Mouse (Mus musculus): ENCODE measurements around the gene Dll4. TPM values are rescaled to one million over a fixed set of nuclear protein-coding genes. Genes with fewer than 3 reads are reported as not detected.

Gene Dll4
- total RNA-seq, 2 experiments from 2014 or later: 16.7 to 22.5 TPM

GRCm38 (mm10) chr2:119329123-119329817, 3.7 kb downstream of the Dll4 start:
- DNase-seq (ENCODE audit: low spot score): no peak
- intact Hi-C loops (cut with DNase I): no loop called here

- intact Hi-C loops (cut with DNase I): no loop called here
- DNase-seq (ENCODE audit: low spot score): no peak
These were observed 5.2 kb downstream of the Dll4 start for GRCm38 (mm10) chr2:119330795-119331194.

DNA sequence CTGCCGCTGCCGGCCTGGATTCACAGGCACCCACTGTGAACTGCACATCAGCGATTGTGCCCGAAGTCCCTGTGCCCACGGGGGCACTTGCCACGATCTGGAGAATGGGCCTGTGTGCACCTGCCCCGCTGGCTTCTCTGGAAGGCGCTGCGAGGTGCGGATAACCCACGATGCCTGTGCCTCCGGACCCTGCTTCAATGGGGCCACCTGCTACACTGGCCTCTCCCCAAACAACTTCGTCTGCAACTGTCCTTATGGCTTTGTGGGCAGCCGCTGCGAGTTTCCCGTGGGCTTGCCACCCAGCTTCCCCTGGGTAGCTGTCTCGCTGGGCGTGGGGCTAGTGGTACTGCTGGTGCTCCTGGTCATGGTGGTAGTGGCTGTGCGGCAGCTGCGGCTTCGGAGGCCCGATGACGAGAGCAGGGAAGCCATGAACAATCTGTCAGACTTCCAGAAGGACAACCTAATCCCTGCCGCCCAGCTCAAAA, 6.6 kb downstream of the Dll4 start:
- DNase-seq (ENCODE audit: low spot score): no peak
- intact Hi-C loops (cut with DNase I): no loop called here

- intact Hi-C loops (cut with DNase I): no loop called here
- DNase-seq (ENCODE audit: low spot score): no peak
These were observed 8.6 kb downstream of the Dll4 start for GRCm38 (mm10) chr2:119334135-119334534.

DNA sequence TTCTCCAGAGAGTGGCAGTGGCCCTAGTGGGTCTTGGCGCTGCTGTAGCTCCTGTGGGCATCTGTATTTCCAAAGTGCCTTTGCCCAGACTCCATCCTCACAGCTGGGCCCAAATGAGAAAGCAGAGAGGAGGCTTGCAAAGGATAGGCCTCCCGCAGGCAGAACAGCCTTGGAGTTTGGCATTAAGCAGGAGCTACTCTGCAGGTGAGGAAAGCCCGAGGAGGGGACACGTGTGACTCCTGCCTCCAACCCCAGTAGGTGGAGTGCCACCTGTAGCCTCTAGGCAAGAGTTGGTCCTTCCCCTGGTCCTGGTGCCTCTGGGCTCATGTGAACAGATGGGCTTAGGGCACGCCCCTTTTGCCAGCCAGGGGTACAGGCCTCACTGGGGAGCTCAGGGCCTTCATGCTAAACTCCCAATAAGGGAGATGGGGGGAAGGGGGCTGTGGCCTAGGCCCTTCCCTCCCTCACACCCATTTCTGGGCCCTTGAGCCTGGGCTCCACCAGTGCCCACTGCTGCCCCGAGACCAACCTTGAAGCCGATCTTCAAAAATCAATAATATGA, 9.5 kb downstream of the Dll4 start:
- intact Hi-C loops (cut with DNase I): no loop called here
- DNase-seq (ENCODE audit: low spot score): no peak

- intact Hi-C loops (cut with DNase I): no loop called here
- DNase-seq (ENCODE audit: low spot score): no peak
These were observed 10.0 kb downstream of the Dll4 start for GRCm38 (mm10) chr2:119335535-119335934.

DNA sequence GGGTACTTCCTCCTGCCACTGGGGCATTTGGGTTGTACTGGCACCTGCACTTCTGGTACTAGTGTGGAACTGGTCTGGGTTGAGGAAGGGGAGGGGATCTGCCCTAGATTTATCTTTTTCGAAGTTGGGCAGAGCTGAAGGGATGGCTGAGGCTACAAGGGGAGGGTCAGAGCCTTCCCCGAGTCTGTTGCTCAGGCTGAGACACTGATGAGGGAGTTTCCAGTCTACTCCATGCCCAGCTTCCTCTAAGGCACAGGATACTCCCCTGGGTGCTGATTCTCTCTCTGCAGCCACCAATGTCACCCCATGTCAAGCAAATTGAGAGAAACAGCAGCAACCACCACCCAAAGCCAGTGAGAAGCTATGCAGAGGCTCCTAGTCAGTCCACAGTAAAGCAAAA, 10.4 kb downstream of the Dll4 start:
- intact Hi-C loops (cut with DNase I): no loop called here
- DNase-seq (ENCODE audit: low spot score): no peak

GRCm38 (mm10) chr2:119336470-119336869, 10.9 kb downstream of the Dll4 start:
- intact Hi-C loops (cut with DNase I): no loop called here
- DNase-seq (ENCODE audit: low spot score): no peak

GRCm38 (mm10) chr2:119337425-119338265, 12.1 kb downstream of the Dll4 start:
- intact Hi-C loops (cut with DNase I): loop anchor here (1.0 to 2.0 kb wide), 2 partner anchors 37 to 75 kb away; no protein-coding TSS in a partner anchor

GRCm38 (mm10) chr2:119344537-119345138, 19.1 kb downstream of the Dll4 start:
- no peak for DNase-seq (ENCODE audit: low spot score)
- intact Hi-C loops (cut with DNase I): no loop called here

More at GRCm38 (mm10) chr2:119337425-119338265, 12.1 kb downstream of the Dll4 start:
- DNase-seq (ENCODE audit: low spot score): peak; percentile 87

DNA sequence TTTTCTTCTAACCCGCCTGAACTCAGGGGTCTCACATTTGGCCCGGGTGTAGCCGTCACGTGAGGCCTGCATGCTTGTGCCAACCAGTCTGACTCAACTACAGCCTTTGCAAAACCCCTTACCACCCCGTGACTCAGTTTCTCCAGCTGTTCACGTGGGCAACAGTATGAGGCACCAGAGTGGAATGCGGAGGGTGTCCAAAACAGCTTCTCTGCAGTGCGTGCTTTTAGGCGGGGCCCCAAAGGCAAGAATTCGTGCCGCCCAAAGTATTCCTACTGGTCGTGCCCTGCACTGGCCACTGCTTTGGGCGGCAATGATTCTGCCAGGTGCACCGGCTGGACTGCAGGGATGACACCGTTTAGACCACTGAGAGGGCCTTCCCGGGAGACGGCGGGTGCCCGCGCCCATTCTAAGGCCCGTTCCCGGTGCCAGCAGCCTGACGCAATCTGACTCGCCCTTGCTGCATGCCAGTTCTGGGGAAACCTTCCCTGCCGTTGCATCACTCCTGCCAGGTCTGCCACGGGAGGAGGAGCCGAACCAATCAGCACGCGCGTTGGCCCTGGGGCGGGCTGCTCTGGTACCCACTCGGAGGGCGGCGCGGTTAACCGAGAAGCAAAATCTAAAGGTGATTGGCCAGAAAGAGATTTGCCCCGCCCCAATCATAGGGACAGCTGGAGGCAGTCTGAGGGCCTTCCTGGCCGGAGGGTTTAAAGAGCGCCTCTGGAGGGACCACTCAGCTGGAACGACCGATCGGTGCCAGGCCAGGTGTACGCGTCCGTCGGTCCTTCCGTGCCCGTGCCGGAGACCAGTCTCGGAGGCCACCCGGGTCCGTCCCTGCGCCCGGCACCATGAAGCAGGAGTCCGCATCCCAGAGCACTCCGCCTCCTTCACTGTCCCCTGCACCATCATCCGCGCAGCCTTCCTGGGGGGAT, 25.2 kb downstream of the Dll4 start, which contains the start of gene Chac1:
Gene Chac1 (plus strand): TSS at position 675 of the 932 bp plus-strand sequence.
- peak; percentile 72 for DNase-seq (ENCODE audit: low spot score)
- intact Hi-C loops (cut with DNase I): no loop called here

DNA sequence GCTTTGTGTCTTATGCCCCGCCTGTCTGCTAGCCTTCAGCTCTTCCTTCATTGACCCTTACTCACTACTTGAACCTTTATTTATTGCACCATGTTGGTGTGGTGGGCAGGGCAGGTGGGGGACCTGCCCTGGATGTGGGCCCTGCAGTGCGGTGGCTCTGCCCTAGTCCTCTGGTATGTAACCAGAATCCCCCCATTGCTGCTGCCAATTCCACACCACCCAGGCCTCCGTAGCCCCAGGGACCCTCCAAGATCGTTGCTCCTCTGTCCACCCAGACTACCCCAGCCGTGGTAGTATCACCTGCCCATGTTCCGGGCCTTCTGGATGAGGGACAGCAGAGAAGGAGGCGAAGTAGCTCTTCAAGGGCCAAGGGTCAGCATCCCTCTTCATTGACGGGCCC, 28.1 kb downstream of the Dll4 start:
- intact Hi-C loops (cut with DNase I): no loop called here

GRCm38 (mm10) chr2:119355089-119355488, 29.5 kb downstream of the Dll4 start:
- DNase-seq (ENCODE audit: low spot score): peak; percentile 53
- intact Hi-C loops (cut with DNase I): no loop called here

More for the DNA sequence above, 28.1 kb downstream of the Dll4 start:
- no peak for DNase-seq (ENCODE audit: low spot score)

GRCm38 (mm10) chr2:119355651-119356050, 30.1 kb downstream of the Dll4 start:
- peak; percentile 62 for DNase-seq (ENCODE audit: low spot score)
- intact Hi-C loops (cut with DNase I): no loop called here

GRCm38 (mm10) chr2:119356310-119356709, 30.7 kb downstream of the Dll4 start:
- no peak for DNase-seq (ENCODE audit: low spot score)
- intact Hi-C loops (cut with DNase I): no loop called here

- DNase-seq (ENCODE audit: low spot score): no peak
- intact Hi-C loops (cut with DNase I): no loop called here
These were observed 31.2 kb downstream of the Dll4 start for GRCm38 (mm10) chr2:119356805-119357204.

- no peak for DNase-seq (ENCODE audit: low spot score)
- intact Hi-C loops (cut with DNase I): no loop called here
These were observed 32.7 kb downstream of the Dll4 start for GRCm38 (mm10) chr2:119358249-119358648.

GRCm38 (mm10) chr2:119359721-119360291, 34.2 kb downstream of the Dll4 start:
- DNase-seq (ENCODE audit: low spot score): no peak
- intact Hi-C loops (cut with DNase I): no loop called here

- DNase-seq (ENCODE audit: low spot score): no peak
- intact Hi-C loops (cut with DNase I): no loop called here
These were observed 39.4 kb downstream of the Dll4 start for GRCm38 (mm10) chr2:119364969-119365368.
